9 mouse cellular contexts compared by ENCODE assay signal in genomic region chr19:16214946-16215345, GRCm38 (mm10).
A peak's percentile ranks its signal among the peaks of the same experiment; 100 is the strongest.
DNase-seq lines count a peak whose midpoint lies in the region; ATAC-seq lines count a peak whose summit lies in the region.
"Had no signal": no experiment of that assay in that cellular context is flagged by ENCODE, and none has a peak within 500 bp of the region (broad histone marks: within the 10 kb centered on the region; RNA-seq: fewer than 3 reads in every experiment).

No protein-coding gene starts in this region.

- H3K36me3 ChIP-seq in heart, embryonic 10.5 days, result peaks cover 6% of the 10 kb centered on the region; the same call in 1 of the 2 replicates
- no peaks in the 10 kb centered on the region for H3K36me3 ChIP-seq in midbrain, embryonic 15.5 days (replicated peaks)

- no peak overlapping the region for H3K9ac ChIP-seq in midbrain, embryonic 15.5 days
- H3K9ac ChIP-seq: limb, embryonic 15.5 days had no signal

- no peaks in the 10 kb centered on the region for H3K27me3 ChIP-seq in heart, embryonic 10.5 days (ENCODE audit: insufficient read depth, poor library complexity, severe bottlenecking)
- no peaks in the 10 kb centered on the region for H3K27me3 ChIP-seq in midbrain, embryonic 15.5 days (replicated peaks)
- H3K27me3 ChIP-seq: limb, embryonic 15.5 days had no signal

- peak; percentile 89 for DNase-seq in heart, adult 18-20 months
- no peak for DNase-seq in heart, embryonic 10.5 days (ENCODE audit: low spot score)
- DNase-seq in adrenal gland, postnatal 14 days, result peak; percentile 67
- peak; percentile 74 to 77 for DNase-seq in heart, postnatal 36 days
- DNase-seq in left cerebral cortex, postnatal 25 days (ENCODE audit: low spot score in 2 of 2), result no peak
- no peak for DNase-seq in thymus, postnatal 10 days (ENCODE audit: low spot score in 2 of 2)
- DNase-seq in B cell, adult 2 months, result no peak

- WGBS in heart, embryonic 10.5 days, result 74% methylated on average over 6 of the region's 6 CpGs
- 67% methylated on average over 6 of the region's 6 CpGs for WGBS in midbrain, embryonic 15.5 days

- H3K9me3 ChIP-seq in heart, embryonic 10.5 days, result no peaks in the 10 kb centered on the region
- H3K9me3 ChIP-seq in midbrain, embryonic 15.5 days, result no peaks in the 10 kb centered on the region
- H3K9me3 ChIP-seq: limb, embryonic 15.5 days had no signal

- no peak overlapping the region for H3K4me3 ChIP-seq in heart, embryonic 10.5 days
- H3K4me3 ChIP-seq in midbrain, embryonic 15.5 days, result no peak overlapping the region
- H3K4me3 ChIP-seq: limb, embryonic 15.5 days had no signal

- H3K27ac ChIP-seq in heart, embryonic 10.5 days, result no peak overlapping the region
- peak overlapping the region; percentile 60; the same call in 1 of the 2 replicates for H3K27ac ChIP-seq in midbrain, embryonic 15.5 days
- H3K27ac ChIP-seq: limb, embryonic 15.5 days had no signal

- no peak overlapping the region for H3K4me2 ChIP-seq in midbrain, embryonic 15.5 days
- H3K4me2 ChIP-seq: limb, embryonic 15.5 days had no signal

- no peak for ATAC-seq in midbrain, embryonic 15.5 days (replicated peaks)

- intact Hi-C loops in heart, postnatal 36 days (cut with DNase I), result loop anchor here (5.0 kb wide), 1 partner anchor 37 kb away; no protein-coding TSS in a partner anchor
- intact Hi-C loops in left cerebral cortex, postnatal 25 days (cut with DNase I), result no loop called here

- no peaks in the 10 kb centered on the region for H3K4me1 ChIP-seq in heart, embryonic 10.5 days
- peaks cover 20% of the 10 kb centered on the region for H3K4me1 ChIP-seq in midbrain, embryonic 15.5 days

Comparison
In these comparisons a context has a peak if more than half of its experiments do, and no peak if none do; other contexts are left out.
1. DNase-seq: peak in heart, adult 18-20 months (2 of 2), adrenal gland, postnatal 14 days (single experiment) and heart, postnatal 36 days (2 of 2); none in heart, embryonic 10.5 days (single experiment), left cerebral cortex, postnatal 25 days (0 of 2), thymus, postnatal 10 days (0 of 2) and B cell, adult 2 months (0 of 2).